Mouse (Mus musculus) thymus, adult 2 months (tissue): ENCODE measurements around the gene Dusp22. TPM values are rescaled to one million over a fixed set of nuclear protein-coding genes. Genes with fewer than 3 reads are reported as not detected.

Source experiments
- DNase-seq: peaks from one replicate; pipeline ENCODE4 v3.0.0; 2021
- H3K27ac ChIP-seq: fragments of 200-500 bp; 2 replicates; pipeline ENCODE4 v1.5.1; 2012; ENCODE audit warnings: low read length, control low read depth; ENCODE audit not compliant: control insufficient read depth, insufficient read depth
- H3K27me3 ChIP-seq: fragments of 200-500 bp; 2 replicates; pipeline ENCODE4 v1.6.1; 2012; ENCODE audit warnings: mild to moderate bottlenecking, low read length, moderate library complexity, mixed read lengths; ENCODE audit not compliant: control insufficient read depth, insufficient read depth
- H3K36me3 ChIP-seq: fragments of 200-500 bp; 2 replicates; pipeline ENCODE4 v1.6.1; 2012; ENCODE audit warnings: mild to moderate bottlenecking, low read length, moderate library complexity; ENCODE audit not compliant: control insufficient read depth, insufficient read depth
- H3K4me1 ChIP-seq: fragments of 200-500 bp; replicated peaks from 2 replicates; pipeline ENCODE4 v1.6.1; 2012; ENCODE audit warnings: low read length; ENCODE audit not compliant: control insufficient read depth, insufficient read depth
- H3K4me3 ChIP-seq: fragments of 200-500 bp; 2 replicates; pipeline ENCODE4 v1.5.1; 2012; ENCODE audit warnings: mild to moderate bottlenecking, low read length, control low read depth, moderate library complexity; ENCODE audit not compliant: control insufficient read depth, insufficient read depth
- CTCF ChIP-seq: fragments of 200-500 bp; IDR thresholded peaks from 2 replicates; pipeline ENCODE4 v1.5.1; 2012; ENCODE audit warnings: mild to moderate bottlenecking, control low read depth, low read length, moderate library complexity, borderline replicate concordance; ENCODE audit not compliant: control insufficient read depth, poor library complexity, insufficient read depth; ENCODE audit errors: extremely low read depth
- POLR2A ChIP-seq: fragments of 200-500 bp; IDR thresholded peaks from 2 replicates; pipeline ENCODE4 v1.6.1; 2012; ENCODE audit warnings: mild to moderate bottlenecking, low read length, control low read depth, moderate library complexity; ENCODE audit not compliant: control insufficient read depth, poor library complexity, insufficient read depth; ENCODE audit errors: extremely low read depth
- WGBS: fragments of 180-500 bp; shearing (Covaris S2); methylation state at CpG from one replicate; pipeline ENCODE4 v1.1.7; 2018; 5-methylcytosine and 5-hydroxymethylcytosine counted together
- polyA plus RNA-seq: library from polyadenylated mRNA; depleted of rRNA; stranded (reverse); fragments of >200 nt; gene quantifications from 2 replicates; pipeline ENCODE4 v1.2.3, GENCODE M21; 2012

Gene Dusp22
- polyA plus RNA-seq, 1 experiment: 11.1 TPM

- no peaks in the 10 kb centered on the region for H3K4me1 ChIP-seq
- TF ChIP-seq CTCF (no peak), POLR2A (no peak)
- H3K4me3 ChIP-seq: no peak overlapping the region
- no peak for DNase-seq
- no peak overlapping the region for H3K27ac ChIP-seq
- H3K27me3 ChIP-seq: no peaks in the 10 kb centered on the region
- 97% methylated on average over 10 of the region's 10 CpGs for WGBS
- no peaks in the 10 kb centered on the region for H3K36me3 ChIP-seq
These were observed 6.7 kb downstream of the Dusp22 start for GRCm38 (mm10) chr13:30666537-30666936.

DNA sequence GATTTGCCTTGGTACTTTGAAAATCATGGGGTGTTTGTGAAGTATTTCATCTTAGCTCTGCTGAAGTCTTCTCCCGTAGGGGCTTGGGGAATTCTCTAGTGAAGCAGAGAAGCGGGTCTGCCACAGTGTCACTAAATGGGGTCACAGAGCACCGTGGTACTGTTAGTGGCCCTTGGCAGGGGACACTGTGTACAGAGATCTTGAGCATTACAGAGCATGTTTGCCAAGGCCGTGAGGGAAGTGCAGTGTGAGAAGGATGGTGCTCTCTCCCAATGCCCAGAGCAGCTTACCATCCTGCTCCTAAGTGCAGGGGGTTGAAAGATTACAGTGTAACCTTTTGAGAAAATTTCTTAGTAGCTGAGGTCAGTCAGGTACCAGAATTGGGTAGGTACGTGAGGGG, 8.5 kb downstream of the Dusp22 start:
- TF ChIP-seq POLR2A (no peak), CTCF (no peak)
- no peaks in the 10 kb centered on the region for H3K27me3 ChIP-seq
- no peak for DNase-seq
- no peaks in the 10 kb centered on the region for H3K4me1 ChIP-seq
- no peak overlapping the region for H3K27ac ChIP-seq
- H3K36me3 ChIP-seq: no peaks in the 10 kb centered on the region
- H3K4me3 ChIP-seq: no peak overlapping the region
- whole genome bisulfite sequencing: 92% methylated on average over 5 of the region's 5 CpGs

DNA sequence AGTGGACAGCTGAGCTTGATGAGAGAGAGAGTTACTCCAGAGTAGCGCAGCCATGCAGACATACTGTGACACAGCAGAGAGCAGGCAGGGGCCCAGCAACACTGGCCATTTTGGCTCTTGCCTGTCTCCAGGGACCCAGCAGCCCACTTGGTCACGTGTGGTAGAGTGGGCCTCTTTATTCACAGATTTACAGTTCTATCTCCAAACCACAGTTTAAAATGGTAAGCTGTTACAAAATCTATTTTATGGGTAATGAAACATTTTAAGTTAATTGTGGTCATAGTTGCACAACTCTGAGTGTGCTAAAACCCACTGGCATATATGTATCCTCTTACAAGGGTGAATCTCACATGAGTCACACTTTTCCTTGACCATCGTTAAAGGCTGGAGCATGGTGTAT, 9.5 kb downstream of the Dusp22 start:
- Histone ChIP-seq H3K4me1 (no peaks in the 10 kb centered on the region), H3K36me3 (no peaks in the 10 kb centered on the region), H3K27ac (no peak overlapping the region), H3K27me3 (no peaks in the 10 kb centered on the region), H3K4me3 (no peak overlapping the region)
- DNase-seq: no peak
- whole genome bisulfite sequencing: 93% methylated on average over 3 of the region's 3 CpGs
- no peak for TF ChIP-seq CTCF
- no peak for TF ChIP-seq POLR2A

DNA sequence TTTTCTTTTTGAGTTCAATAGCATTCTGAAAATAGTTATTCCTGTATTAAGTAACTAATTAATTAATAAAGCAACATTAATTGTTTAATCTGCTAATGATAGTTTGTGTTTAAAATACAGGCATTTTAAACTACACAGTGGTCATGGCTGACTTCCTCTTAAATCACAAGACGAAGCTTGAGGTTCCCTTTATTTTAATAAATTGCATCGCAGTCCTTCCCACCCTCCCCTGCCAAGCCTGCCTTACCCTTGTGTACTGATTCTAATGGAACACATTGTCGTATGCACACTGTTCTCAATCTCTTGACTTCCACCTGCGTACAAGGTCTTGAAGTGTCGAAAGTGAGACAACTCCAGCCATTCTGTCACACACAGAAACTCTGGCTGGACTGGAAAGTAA, 14.1 kb downstream of the Dusp22 start:
- Histone ChIP-seq H3K36me3 (no peaks in the 10 kb centered on the region), H3K4me1 (no peaks in the 10 kb centered on the region), H3K27me3 (no peaks in the 10 kb centered on the region), H3K4me3 (no peak overlapping the region), H3K27ac (no peak overlapping the region)
- WGBS: 66% methylated on average over 5 of the region's 5 CpGs
- DNase-seq: no peak
- TF ChIP-seq CTCF: no peak
- TF ChIP-seq POLR2A: no peak

GRCm38 (mm10) chr13:30678822-30679221, 19.0 kb downstream of the Dusp22 start:
- H3K4me1 ChIP-seq: peaks cover 14% of the 10 kb centered on the region
- TF ChIP-seq POLR2A (no peak), CTCF (no peak)
- 60% methylated on average over 5 of the region's 5 CpGs for WGBS
- no peaks in the 10 kb centered on the region for H3K27me3 ChIP-seq
- no peak for DNase-seq
- H3K36me3 ChIP-seq: no peaks in the 10 kb centered on the region
- no peak overlapping the region for H3K27ac ChIP-seq
- no peak overlapping the region for H3K4me3 ChIP-seq

DNA sequence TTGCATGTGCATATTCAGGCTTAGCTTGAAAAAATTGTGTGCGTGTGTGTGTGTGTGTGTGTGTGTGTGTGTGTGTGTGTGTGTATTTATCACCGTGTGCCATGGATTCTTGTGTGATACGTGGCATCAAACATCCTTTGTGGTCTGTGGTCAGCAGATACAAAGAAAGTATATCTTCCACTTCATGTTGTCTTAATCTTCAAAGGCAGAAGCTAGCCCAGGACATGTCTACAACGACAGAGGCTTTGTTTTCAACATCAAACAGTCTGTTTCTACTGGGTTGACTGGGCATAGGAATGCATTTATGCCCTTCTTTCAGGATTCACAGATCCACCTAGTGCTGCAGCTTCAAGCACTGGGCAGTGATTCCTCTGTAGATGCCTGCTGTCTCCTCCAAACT, 22.1 kb downstream of the Dusp22 start:
- DNase-seq: no peak
- Histone ChIP-seq H3K4me3 (no peak overlapping the region), H3K27ac (no peak overlapping the region), H3K27me3 (no peaks in the 10 kb centered on the region), H3K4me1 (peaks cover 34% of the 10 kb centered on the region), H3K36me3 (no peaks in the 10 kb centered on the region)
- WGBS: 20% methylated on average over 4 of the region's 4 CpGs
- TF ChIP-seq POLR2A: no peak
- TF ChIP-seq CTCF: no peak

DNA sequence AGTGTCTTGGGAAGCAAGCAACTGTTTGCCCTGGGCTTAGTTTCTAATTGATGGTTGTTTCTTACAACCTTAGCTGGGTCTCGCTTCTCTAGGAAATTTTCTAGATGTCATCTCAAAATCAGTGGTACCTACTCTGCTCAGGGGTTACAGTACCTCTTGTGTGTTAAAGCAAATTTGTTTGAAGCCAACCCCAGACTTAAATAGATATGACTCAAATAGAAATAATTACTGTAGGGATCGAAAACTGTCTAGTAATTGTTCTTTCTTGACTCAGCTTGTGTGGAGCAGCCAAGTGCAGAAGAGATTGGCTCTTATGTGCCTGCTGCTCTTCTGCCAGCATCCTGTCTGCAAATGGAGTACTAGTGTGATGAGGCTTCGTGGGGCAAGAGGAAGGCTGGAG, 22.5 kb downstream of the Dusp22 start:
- Histone ChIP-seq H3K4me1 (peaks cover 37% of the 10 kb centered on the region), H3K36me3 (no peaks in the 10 kb centered on the region), H3K27ac (no peak overlapping the region), H3K4me3 (no peak overlapping the region), H3K27me3 (no peaks in the 10 kb centered on the region)
- DNase-seq: no peak
- WGBS: 79% methylated on average over 3 of the region's 3 CpGs
- TF ChIP-seq POLR2A: no peak
- TF ChIP-seq CTCF: no peak
